Mouse (Mus musculus) CD4-positive naive resting alpha-beta T cell, adult 57 days (primary cell): Measurements from ENCODE around the gene Cwh43. TPM values are rescaled to one million over a fixed set of nuclear protein-coding genes. Genes with fewer than 3 reads are reported as not detected.

Experiments used
- total RNA-seq: library from RNA; stranded (reverse); gene quantifications from one replicate; pipeline ENCODE4 v1.2.4, GENCODE M21; 2023

Gene Cwh43
- not detected for total RNA-seq

DNA sequence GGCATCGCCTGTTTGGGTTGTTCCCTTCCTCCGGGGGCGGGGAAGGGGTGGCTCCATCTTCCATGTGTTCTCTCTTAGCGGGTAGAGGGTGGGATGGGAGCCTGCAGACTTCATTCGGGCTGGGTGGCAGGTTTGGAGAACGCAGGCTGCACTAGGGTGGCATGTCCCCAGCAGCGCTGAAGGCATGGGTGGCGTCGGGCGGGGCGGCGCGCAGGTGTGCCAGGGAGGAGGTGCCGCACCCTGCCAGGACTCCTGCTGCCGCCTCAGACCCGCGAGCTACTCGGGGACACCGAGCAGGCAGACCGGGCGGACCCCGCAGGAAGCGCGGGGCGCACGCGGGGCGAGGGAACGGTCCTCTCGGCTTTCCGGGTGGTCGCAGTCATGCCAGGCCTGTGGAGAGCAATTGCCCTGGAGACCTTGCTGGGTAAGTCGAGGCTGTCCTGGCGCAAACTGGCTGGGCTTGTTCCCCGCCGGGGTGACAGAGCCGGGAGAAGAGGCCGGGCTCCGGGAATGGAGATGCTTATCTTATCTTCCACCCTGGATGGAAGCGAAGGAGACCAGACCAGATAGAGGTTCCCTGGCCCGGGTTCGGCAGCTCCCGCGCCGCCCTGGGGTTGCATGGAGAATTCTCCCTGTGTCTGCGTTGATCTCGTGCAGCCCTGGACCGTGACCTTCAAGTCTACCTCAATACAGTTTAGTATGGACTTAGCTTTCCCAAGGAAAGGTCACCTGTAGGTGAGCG is at the start of gene Cwh43:
TSS of gene Cwh43 (plus strand) at position 95 of the 742 bp plus-strand sequence.

DNA sequence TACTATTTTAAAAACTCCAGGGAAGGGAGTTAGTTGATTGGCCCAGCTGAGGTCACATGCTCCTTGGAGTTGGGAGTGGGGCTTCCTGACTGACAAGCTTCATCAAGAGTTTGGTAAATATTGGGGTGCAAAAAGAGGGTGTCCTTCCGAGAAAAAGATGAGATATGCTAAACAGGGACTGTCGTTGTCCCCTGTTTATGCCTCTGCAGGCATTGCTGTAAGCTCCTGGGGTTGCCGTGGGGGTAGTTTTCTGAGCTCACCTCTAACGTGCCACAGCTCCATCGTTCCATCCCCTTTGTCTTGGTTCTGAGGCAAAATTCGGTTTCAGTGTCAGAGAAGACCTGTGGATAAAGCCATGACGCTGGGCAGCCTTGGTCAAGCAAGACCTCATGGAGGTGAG is 74.8 kb downstream of the Cwh43 start, which contains the start of gene Dcun1d4:
TSS of gene Dcun1d4 (plus strand) at position 301 of the 400 bp plus-strand sequence.

Other genes starting within 250 kb of the Cwh43 start
- gene Fryl, start 149.5 kb upstream of the Cwh43 start, total RNA-seq: 281 TPM
- gene Ociad1, start 113.3 kb upstream of the Cwh43 start, total RNA-seq: 183 TPM
- not detected for gene Ociad2, start 65.0 kb upstream of the Cwh43 start, total RNA-seq
- gene Dcun1d4, start 74.9 kb downstream of the Cwh43 start, total RNA-seq: 14.0 TPM
- 1.3 TPM for gene Lrrc66, start 226.5 kb downstream of the Cwh43 start, total RNA-seq
- 9.0 TPM for gene Sgcb, start 241.7 kb downstream of the Cwh43 start, total RNA-seq
- gene Spata18, start 245.3 kb downstream of the Cwh43 start, total RNA-seq: not detected